Mouse (Mus musculus): ENCODE results near the gene Numb.
A peak's percentile ranks its signal among the peaks of the same experiment; 100 is the strongest.
"Not testable (repeated sequence)": the region's sequence is repeated elsewhere in the genome, so short reads cannot be mapped to it uniquely, and the experiment has no call there.

Numb gene

DNA sequence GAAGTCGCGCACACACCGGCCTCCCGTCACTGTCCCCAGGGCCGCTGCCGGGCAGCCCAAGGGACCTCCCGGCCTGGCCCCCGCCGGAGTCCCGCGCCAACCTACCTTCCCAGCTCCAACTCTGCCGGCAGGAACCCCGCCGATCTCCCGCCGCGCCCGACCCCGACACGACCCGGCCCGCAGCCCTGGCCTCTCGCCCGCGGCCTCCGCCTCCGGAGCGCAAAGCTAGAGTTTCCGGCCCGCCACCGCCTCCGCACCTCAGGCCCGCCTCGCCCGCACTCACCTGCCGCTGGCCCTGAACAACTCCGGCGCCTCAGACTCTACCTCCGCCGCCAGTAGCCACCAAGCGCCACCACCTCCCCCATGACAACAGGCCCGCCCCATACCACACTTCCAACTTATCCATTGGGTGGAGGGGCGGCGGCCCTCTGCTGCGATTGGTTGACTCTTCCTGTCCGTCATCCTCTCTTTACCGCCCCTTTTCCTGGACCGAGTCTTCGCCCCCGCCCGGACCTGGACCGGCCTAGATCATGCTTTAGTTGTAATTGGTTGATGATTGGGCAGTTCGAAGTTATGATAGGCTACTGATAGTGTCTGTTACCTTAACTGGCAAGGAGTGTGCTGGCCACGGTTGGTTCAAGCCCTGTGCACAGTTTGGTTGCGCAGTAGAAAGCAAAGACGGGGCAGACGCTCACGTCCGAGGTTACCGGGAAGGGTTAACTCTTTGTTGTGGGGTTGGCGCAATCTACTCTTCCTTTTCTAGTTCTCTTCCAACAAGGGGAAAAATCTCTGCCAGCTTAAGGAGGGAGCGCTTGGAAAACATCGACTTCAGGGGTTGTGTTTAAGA is at the start of gene Numb:
Gene Numb, minus strand, starts transcription at position 400 of the 847 bp plus-strand sequence.
- peak; percentile 100 for DNase-seq (ENCODE audit: low read depth, low spot score)

DNA sequence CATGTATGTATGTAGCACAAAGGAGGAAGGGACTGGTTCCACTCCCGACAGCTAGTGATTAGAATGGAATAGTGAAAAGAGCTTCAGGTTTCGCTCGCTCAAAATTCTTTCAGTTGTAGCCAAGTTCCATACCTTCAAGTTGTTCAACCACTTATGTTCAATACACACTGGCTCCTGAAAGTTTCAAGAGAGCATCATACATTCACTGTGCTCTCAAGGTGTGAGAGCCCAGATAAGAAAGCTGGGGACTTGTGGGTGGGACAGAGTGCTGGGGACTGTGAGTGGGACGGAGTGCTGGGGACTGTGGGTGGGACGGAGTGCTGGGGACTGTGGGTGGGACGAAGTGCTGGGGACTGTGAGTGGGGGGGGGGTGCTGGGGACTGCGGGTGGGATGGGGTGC is 43.5 kb upstream of the Numb start:
- no peak for DNase-seq (ENCODE audit: low read depth, low spot score)

GRCm38 (mm10) chr12:83958278-83958677 is 36.5 kb upstream of the Numb start:
- no peak for DNase-seq (ENCODE audit: low read depth, low spot score)

DNA sequence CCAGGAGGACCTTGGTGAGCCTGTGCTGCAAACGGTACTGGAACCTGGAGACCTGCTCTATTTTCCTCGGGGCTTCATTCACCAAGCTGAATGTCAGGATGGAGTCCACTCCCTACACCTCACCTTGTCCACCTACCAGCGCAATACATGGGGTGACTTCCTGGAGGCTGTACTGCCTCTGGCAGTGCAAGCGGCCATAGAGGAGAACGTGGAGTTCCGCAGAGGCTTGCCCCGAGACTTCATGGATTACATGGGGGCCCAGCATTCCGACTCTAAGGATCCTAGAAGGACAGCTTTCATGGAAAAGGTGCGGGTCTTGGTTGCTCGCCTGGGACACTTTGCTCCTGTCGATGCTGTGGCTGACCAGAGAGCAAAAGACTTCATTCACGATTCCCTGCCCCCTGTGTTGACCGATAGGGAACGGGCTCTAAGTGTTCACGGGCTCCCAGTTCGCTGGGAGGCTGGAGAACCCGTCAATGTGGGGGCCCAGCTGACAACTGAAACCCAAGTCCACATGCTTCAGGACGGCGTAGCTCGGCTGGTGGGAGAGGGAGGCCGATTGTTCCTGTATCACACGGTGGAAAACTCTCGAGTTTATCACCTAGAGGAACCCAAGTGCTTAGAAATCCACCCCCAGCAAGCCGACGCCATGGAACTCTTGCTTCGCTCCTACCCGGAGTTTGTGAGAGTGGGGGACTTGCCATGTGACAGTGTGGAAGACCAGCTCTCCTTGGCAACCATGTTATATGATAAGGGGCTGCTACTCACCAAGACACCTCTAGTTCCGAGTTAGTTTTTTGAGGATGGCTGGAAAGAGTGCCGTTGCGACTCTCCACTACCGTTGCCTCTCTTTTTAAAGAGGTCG is 30.2 kb upstream of the Numb start:
- DNase-seq (ENCODE audit: low read depth, low spot score) = no peak

DNA sequence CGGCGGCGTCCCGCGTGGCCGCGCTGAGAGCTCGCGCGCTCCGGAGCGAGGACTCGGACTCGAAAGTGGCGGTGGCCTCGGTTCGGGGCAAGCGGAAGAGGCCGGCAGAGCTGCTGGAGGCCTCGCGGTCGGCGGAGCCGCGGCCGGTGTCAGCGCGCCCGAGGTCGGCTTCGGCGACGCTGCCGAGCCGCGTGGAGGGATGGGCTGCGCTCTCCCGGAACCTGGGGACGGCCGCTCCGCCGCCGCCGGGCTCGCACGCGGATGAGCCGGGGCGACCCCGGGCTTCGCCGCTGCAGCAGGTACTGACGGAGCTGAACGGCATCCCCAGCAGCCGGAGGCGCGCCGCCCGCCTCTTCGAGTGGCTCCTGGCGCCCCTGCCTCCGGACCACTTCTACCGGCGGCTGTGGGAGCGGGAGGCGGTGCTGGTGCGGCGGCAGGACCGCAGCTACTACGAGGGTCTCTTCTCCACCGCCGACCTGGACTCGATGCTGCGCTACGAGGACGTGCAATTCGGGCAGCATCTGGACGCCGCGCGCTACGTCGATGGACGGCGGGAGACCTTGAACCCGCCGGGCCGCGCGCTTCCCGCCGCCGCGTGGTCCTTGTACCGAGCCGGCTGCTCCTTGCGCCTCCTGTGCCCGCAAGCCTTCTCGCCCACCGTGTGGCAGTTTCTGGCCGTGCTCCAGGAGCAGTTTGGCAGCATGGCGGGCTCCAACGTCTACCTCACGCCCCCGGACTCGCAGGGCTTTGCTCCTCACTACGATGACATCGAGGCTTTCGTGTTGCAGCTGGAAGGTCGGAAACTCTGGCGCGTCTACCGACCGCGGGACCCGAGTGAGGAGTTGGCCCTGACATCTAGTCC is 29.3 kb upstream of the Numb start:
- DNase-seq (ENCODE audit: low read depth, low spot score) = peak; percentile 50

DNA sequence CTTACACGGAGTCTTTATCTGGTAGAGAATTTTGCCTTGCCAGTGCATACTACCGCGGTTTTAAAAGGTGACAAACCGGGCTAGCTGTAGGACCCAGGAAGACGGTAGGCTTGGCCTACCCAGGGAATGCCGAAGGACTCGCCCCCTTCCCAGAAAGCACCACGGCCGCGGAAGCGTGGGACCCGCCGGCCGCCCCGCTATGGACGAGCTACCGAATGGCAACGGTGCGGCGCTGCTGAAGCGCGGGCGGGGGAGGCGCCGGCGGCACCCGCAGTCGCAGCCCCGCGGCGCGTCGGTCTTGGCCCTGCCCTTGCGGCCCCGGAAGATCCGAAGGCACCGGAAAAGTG is 28.7 kb upstream of the Numb start, which contains the start of gene Riox1:
Gene Riox1, plus strand, starts transcription at position 116 of the 347 bp plus-strand sequence.
- DNase-seq (ENCODE audit: low read depth, low spot score) = peak; percentile 86

DNA sequence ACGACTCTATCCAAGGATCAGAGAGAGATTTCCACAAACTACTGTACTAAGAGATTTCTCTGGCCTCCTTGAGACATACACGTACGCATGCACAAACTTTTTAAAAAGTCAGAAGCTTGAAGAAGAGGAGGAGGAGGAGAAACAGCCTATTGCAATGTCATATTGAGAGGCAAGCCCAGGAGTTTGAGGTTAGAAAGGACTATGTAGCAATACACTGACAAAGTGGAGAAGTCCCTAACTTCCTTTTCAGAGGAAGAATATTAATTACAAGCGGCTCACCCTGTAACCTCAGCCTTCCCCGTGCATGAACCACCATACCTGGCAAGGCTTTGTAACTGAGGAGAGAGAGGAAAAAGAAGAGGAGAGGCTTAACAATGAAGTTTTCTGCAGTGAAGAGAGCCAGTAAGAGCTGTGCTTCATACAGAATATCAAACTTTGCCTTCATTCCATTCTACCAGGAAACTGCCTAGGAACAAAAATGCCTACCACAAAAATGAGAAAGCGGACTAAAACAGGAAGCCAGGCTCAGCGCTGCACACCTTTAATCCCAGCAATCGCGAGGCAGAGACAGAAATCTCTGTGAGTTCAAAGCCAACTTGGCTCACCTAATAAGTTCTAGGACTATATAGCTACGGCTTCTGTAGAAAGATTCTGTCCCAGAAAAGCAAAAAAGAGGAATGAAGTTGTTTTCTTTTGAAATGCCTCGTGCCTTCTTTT is 28.2 kb upstream of the Numb start:
- DNase-seq (ENCODE audit: low read depth, low spot score) = no peak

DNA sequence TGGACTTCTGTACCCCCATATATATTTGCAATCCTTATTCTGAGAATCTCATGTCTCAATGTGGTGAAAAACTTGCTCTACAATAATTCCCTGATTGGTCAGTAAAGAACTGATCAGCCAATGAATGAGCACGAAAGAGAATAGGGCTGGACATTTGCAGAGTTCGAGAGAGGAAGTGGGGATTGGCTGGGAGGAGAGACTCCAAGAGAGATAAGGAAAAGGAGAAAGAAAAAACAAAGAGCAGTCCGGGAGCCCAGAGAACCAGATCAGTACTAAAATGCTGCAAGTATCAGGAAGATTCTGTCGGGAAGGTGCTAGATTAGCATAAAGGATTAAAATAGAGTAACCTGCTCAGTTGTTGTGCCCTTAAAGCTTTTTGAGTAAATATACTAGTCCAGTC is 27.3 kb upstream of the Numb start:
- peak; percentile 71 for DNase-seq (ENCODE audit: low read depth, low spot score)

- no peak for DNase-seq (ENCODE audit: low read depth, low spot score)
Measured at GRCm38 (mm10) chr12:83947260-83947811, 25.6 kb upstream of the Numb start.

DNA sequence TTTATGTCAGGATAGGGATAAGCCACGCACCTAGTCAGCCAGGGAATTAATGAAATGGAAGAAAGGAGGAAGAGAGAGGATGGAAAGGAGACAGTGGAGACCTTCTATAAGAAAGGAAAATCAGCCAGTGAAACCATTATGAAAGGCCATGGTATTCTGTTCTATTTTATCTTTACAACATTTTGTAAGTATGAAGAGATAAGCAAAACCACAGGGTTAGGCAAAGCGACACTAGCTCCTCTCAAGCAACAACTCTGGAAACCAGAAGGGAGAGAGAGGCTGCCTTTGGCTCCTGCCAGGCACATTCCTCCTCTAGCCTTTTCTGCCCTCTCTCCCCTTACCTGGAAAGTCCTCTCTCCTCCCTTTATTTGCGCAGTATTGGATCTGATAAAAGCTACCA is 20.2 kb upstream of the Numb start:
- DNase-seq (ENCODE audit: low read depth, low spot score) = no peak

DNA sequence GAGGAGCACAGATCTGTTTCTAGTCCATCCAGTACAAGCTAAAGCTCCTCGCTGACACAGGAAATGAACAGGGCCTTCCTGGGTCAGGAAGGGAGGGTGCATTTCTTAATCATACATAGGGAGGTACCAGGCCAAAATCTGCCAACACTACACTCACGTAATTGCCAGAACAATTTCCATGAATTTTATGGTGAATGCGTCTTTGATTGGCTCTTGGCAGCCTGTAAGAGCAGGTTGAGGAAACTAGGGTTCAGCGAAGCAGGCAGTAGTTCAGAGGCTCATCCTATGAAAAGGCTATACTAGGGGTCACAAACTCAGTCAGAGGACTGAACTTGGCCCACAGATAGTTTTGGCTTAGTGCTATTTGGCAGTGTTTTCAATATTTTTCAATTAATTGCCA is 18.3 kb upstream of the Numb start:
- no peak for DNase-seq (ENCODE audit: low read depth, low spot score)

- no peak for DNase-seq (ENCODE audit: low read depth, low spot score)
Measured at GRCm38 (mm10) chr12:83939332-83939731, 17.6 kb upstream of the Numb start.

GRCm38 (mm10) chr12:83938592-83938991 is 16.9 kb upstream of the Numb start:
- DNase-seq (ENCODE audit: low read depth, low spot score) = not testable (repeated sequence)

DNA sequence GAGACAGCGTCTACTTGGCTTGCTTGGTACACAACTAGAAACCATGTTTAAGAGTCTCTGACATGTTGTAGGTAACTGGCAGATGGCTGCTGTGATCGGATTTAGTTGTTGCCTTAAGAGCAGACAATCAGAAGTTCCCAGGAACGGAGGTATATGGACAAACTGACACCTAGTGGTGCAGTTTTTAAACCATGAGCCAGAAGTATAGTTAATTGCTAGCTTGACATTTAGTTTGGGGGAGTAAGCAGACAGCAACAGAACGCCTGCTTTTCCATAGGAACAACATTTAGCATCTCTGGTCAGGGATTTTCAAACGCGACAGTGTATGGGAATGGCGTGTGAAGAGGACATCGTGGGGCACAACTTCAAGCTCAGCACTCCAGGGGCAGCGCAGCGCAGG is 15.9 kb upstream of the Numb start:
- DNase-seq (ENCODE audit: low read depth, low spot score) = no peak

DNA sequence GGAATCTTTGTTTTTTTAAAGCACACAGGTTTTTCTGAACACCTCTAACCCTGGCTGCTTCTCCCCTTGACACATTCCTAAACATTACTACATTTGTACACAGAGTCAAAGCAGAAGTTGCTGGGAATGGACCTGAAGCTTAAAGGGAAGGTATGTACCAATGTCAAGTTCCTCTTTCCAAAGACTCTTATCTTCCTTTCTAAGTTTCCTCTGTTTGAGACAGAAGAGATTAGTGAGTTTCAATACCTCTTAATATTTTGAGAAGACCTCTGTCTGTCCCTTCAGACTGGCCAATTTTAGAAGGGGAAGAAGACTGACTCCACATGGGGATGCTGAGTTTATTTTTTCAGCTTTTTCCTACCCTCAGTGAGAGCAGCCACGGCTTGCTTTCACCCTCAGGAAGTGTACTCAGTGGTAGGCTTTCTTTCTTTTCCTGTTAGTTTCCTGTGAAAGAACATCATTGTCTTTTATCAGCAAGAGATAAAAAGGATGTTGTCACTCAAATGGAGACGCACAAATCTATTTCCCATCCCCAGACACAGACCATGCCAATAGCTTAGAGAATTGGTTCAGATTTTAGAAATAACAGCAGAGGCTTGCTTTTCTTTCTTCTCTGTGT is 7.6 kb upstream of the Numb start:
- DNase-seq (ENCODE audit: low read depth, low spot score) = no peak

DNA sequence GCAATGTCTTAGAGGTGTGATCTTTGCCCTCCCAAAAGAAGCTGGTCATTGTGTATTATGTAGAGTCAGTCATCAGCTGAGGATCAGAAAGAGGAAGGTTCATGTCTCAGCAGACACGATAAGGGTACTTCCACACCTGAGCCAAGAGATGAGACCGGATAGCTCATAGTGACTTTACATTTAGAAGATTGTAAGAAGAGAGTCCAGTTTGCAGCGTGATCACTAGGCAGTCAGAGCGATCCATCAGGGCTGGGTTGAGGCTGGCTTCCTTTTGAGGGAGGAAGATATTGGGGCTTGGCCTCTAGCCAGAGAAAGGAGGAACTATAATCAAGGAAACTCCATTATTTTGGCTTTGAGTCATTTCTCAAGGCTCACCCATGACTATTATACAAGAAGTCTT is 6.0 kb upstream of the Numb start:
- no peak for DNase-seq (ENCODE audit: low read depth, low spot score)

DNA sequence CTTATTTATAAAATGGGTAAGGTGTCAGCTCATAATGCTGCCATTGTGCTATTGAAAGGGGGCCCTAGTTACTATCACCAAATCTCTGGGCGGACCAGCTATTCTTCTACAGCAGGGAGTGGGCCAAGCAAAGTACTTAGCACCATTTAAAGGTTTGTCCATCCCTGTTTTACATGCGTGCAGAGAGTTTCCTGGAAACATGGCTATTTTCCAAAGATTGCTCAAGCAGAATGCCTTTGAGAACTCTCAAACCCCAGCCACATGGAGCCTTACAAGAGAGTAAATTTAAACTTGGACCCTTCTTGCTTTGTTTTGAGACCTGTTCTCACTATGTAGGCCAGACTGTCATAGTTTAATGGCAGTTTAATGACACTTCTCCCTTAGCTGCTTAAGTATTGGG is 4.3 kb upstream of the Numb start:
- no peak for DNase-seq (ENCODE audit: low read depth, low spot score)

DNA sequence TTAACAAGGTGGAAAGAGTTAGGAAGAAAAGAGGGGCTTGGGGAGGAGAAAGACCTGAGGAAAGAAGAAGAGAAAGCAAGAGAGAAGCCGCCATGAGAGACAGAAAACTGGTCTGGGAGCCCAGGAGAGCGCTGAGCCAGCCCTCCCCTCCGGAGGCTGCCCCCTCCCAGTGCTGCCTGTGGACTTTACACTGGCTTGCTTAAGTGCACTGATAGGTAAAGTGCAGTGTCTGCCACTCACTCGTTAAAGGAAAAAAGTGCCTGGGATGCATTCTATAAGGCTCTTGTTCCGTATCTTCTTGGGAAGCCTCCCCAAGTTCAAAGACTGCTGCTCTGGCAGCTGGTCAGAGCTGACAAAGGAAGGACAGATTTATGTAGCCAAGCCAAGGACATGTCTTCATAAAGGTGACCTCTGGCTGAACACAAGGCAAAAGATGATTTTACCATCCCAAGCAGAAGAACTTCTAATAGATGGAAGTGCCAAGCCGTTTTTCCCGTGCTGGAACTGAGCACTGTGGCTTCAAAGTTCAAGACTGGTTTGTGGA is 3.5 kb upstream of the Numb start:
- no peak for DNase-seq (ENCODE audit: low read depth, low spot score)

GRCm38 (mm10) chr12:83924332-83924731 is 2.6 kb upstream of the Numb start:
- DNase-seq (ENCODE audit: low read depth, low spot score) = no peak

GRCm38 (mm10) chr12:83923486-83923859 is 1.7 kb upstream of the Numb start:
- DNase-seq (ENCODE audit: low read depth, low spot score) = no peak

All from R1 (cell line).